ENCODE assay signal across 8 mouse cellular contexts in genomic region chr5:36795647-36796295, GRCm38 (mm10). TPM values are rescaled to one million over a fixed set of nuclear protein-coding genes. Genes with fewer than 3 reads are reported as not detected.
DNase-seq lines count a peak whose midpoint lies in the region; ATAC-seq lines count a peak whose summit lies in the region.
"Not testable (repeated sequence)": the region's sequence is repeated elsewhere in the genome, so short reads cannot be mapped to it uniquely, and the experiment has no call there.

No protein-coding gene starts in this region.

- H3K4me2 ChIP-seq in embryonic facial prominence, embryonic 11.5 days (ENCODE audit: low read depth, low read length), result peak overlapping the region; percentile 60

- H3K27me3 ChIP-seq in embryonic facial prominence, embryonic 11.5 days (ENCODE audit: control insufficient read depth, insufficient read depth, low read length); midbrain, embryonic 10.5 days (ENCODE audit: low read depth, poor library complexity, severe bottlenecking): not testable (repeated sequence)

- peak overlapping the region; percentile 88 for H3K27ac ChIP-seq in embryonic facial prominence, embryonic 11.5 days (replicated peaks; ENCODE audit: low read depth, low read length)
- peak overlapping the region; percentile 94 for H3K27ac ChIP-seq in midbrain, embryonic 10.5 days (replicated peaks)

- peak overlapping the region; percentile 82 for H3K9ac ChIP-seq in embryonic facial prominence, embryonic 11.5 days (replicated peaks; ENCODE audit: low read length)

- intact Hi-C loops in left cerebral cortex, postnatal 4 days (cut with DNase I), result not testable (repeated sequence)

- ATAC-seq in embryonic facial prominence, embryonic 11.5 days (replicated peaks; ENCODE audit: insufficient number of reproducible peaks, low FRiP score, low TSS enrichment, low read depth), result peak; percentile 54; the same call in 1 of the 2 replicates

- H3K36me3 ChIP-seq in embryonic facial prominence, embryonic 11.5 days (replicated peaks; ENCODE audit: control insufficient read depth, insufficient read depth, low read depth, low read length), result not testable (repeated sequence)
- peaks cover 25% of the 10 kb centered on the region for H3K36me3 ChIP-seq in midbrain, embryonic 10.5 days

- DNase-seq in 3134 (ENCODE audit: extremely low read depth, insufficient read length, low spot score), result peak; percentile 82
- peak; percentile 68 for DNase-seq in adrenal gland, postnatal 25 days
- DNase-seq in embryonic facial prominence, embryonic 11.5 days (ENCODE audit: low spot score), result peak; percentile 55
- DNase-seq in heart, adult 11 months, result peak; percentile 98
- DNase-seq in kidney, adult 11 months, result peak; percentile 51
- peak; percentile 76 for DNase-seq in left cerebral cortex, postnatal 4 days
- DNase-seq in midbrain, embryonic 10.5 days (ENCODE audit: low spot score), result peak; percentile 68
- peak; percentile 28 for DNase-seq in skeletal muscle tissue, adult 2 months (ENCODE audit: low read depth, low spot score)

- H3K4me3 ChIP-seq in embryonic facial prominence, embryonic 11.5 days (ENCODE audit: low read depth, low read length), result peak overlapping the region; percentile 78
- peak overlapping the region; percentile 75 for H3K4me3 ChIP-seq in midbrain, embryonic 10.5 days

- WGBS in embryonic facial prominence, embryonic 11.5 days, result 3% methylated on average over 34 of the region's 37 CpGs
- 5% methylated on average over 34 of the region's 37 CpGs for WGBS in midbrain, embryonic 10.5 days

- not testable (repeated sequence) for H3K4me1 ChIP-seq in embryonic facial prominence, embryonic 11.5 days (ENCODE audit: control insufficient read depth, insufficient read depth, low read length)
- peaks cover 15% of the 10 kb centered on the region for H3K4me1 ChIP-seq in midbrain, embryonic 10.5 days

- not testable (repeated sequence) for H3K9me3 ChIP-seq in embryonic facial prominence, embryonic 11.5 days (replicated peaks; ENCODE audit: control insufficient read depth, low read length); midbrain, embryonic 10.5 days (replicated peaks)

RNA-seq across cellular contexts. Expression of gene Mrfap1, which starts 0.8 kb away (rescaled TPM):
- total RNA-seq in adrenal gland, postnatal 25 days (2021), result 603 and 658 TPM in 2 replicates
- 768 and 796 TPM in 2 replicates for polyA plus RNA-seq in embryonic facial prominence, embryonic 11.5 days (2014; fragmentation: Nextera tagmentation; extraction: Ambion mirVana)
- total RNA-seq in left cerebral cortex, postnatal 4 days (2021), result 100 to 1,000 TPM; 358 TPM
- 443 and 463 TPM in 2 replicates for polyA plus RNA-seq in midbrain, embryonic 10.5 days (2016; fragmentation: Nextera tagmentation; extraction: Ambion mirVana)

RNA-seq across cellular contexts. Expression of gene Man2b2, which starts 34.7 kb away (rescaled TPM):
- total RNA-seq in adrenal gland, postnatal 25 days (2021), result 60.2 and 64.4 TPM in 2 replicates
- 7.7 and 9.1 TPM in 2 replicates for polyA plus RNA-seq in embryonic facial prominence, embryonic 11.5 days (2014; fragmentation: Nextera tagmentation; extraction: Ambion mirVana)
- total RNA-seq in left cerebral cortex, postnatal 4 days (2021), result 10 to 100 TPM; 13.3 to 13.6 TPM
- 15.4 and 16.2 TPM in 2 replicates for polyA plus RNA-seq in midbrain, embryonic 10.5 days (2016; fragmentation: Nextera tagmentation; extraction: Ambion mirVana)

RNA-seq across cellular contexts. Expression of gene Bloc1s4, which starts 47.3 kb away (rescaled TPM):
- 25.7 and 30.4 TPM in 2 replicates for total RNA-seq in adrenal gland, postnatal 25 days (2021)
- polyA plus RNA-seq in embryonic facial prominence, embryonic 11.5 days (2014; fragmentation: Nextera tagmentation; extraction: Ambion mirVana), result 24.5 and 25.3 TPM in 2 replicates
- 10 to 100 TPM; 15.2 to 17.5 TPM for total RNA-seq in left cerebral cortex, postnatal 4 days (2021)
- polyA plus RNA-seq in midbrain, embryonic 10.5 days (2016; fragmentation: Nextera tagmentation; extraction: Ambion mirVana), result 21.1 and 23.5 TPM in 2 replicates

Comparison
In these comparisons a context has a peak if more than half of its experiments do, and no peak if none do; other contexts are left out.
1. Peak in every context shown above with its lines: DNase-seq, ATAC-seq, H3K4me3 ChIP-seq and H3K27ac ChIP-seq.
2. DNase-seq: peak in every context shown above with its lines; median percentile 98 in heart, adult 11 months; 82 in 3134; 76 in left cerebral cortex, postnatal 4 days; 68 in adrenal gland, postnatal 25 days; 68 in midbrain, embryonic 10.5 days; 55 in embryonic facial prominence, embryonic 11.5 days; 51 in kidney, adult 11 months; 28 in skeletal muscle tissue, adult 2 months.